Mouse (Mus musculus) CD4-positive naive resting alpha-beta T cell, adult 57 days (primary cell): Measurements from ENCODE around the gene Asap2. TPM values are rescaled to one million over a fixed set of nuclear protein-coding genes. Genes with fewer than 3 reads are reported as not detected.

ENCODE experiments used
- total RNA-seq: library from RNA; stranded (reverse); gene quantifications from one replicate; pipeline ENCODE4 v1.2.4, GENCODE M21; 2023

Asap2 gene
- total RNA-seq = 3.0 TPM

GRCm38 (mm10) chr12:20990132-20990531 lies at the start of gene Asap2:
Asap2 (plus strand) TSS chr12:20990459.

GRCm38 (mm10) chr12:21284761-21285441 lies 294.6 kb downstream of the Asap2 start, which contains the start of gene Cpsf3:
Cpsf3 (plus strand) TSS chr12:21285391.

GRCm38 (mm10) chr12:21286243-21286622 lies 296.0 kb downstream of the Asap2 start, which contains the start of gene Itgb1bp1:
Itgb1bp1 (minus strand) TSS chr12:21286284.

GRCm38 (mm10) chr12:21315923-21316868 lies 325.9 kb downstream of the Asap2 start, which contains the start of gene Iah1:
Iah1 (plus strand) TSS chr12:21316389.

